Mouse (Mus musculus): Measurements from ENCODE around the gene Arfgef2. TPM values are rescaled to one million over a fixed set of nuclear protein-coding genes. Genes with fewer than 3 reads are reported as not detected.

The Arfgef2 gene
- total RNA-seq, 2 experiments from 2014 or later: 45.7 to 49.8 TPM

- intact Hi-C loops (cut with DNase I): no loop called here
- no peak for DNase-seq (ENCODE audit: low spot score in 2 of 2)
Observed at GRCm38 (mm10) chr2:166801436-166801835, 4.0 kb upstream of the Arfgef2 start.

GRCm38 (mm10) chr2:166803298-166803697, 2.1 kb upstream of the Arfgef2 start:
- intact Hi-C loops (cut with DNase I): no loop called here
- DNase-seq (ENCODE audit: low spot score in 2 of 2): no peak

GRCm38 (mm10) chr2:166806173-166806705, 851 bp downstream of the Arfgef2 start:
- intact Hi-C loops (cut with DNase I): loop anchor here (5.0 kb wide), 1 partner anchor 46 kb away; no protein-coding TSS in a partner anchor
- DNase-seq (ENCODE audit: low spot score in 2 of 2): no peak

GRCm38 (mm10) chr2:166806813-166807212, 1.4 kb downstream of the Arfgef2 start:
- no peak for DNase-seq (ENCODE audit: low spot score in 2 of 2)
- intact Hi-C loops (cut with DNase I): loop anchor here (5.0 kb wide), 1 partner anchor 45 kb away; no protein-coding TSS in a partner anchor

GRCm38 (mm10) chr2:166809499-166809898, 4.1 kb downstream of the Arfgef2 start:
- no peak for DNase-seq (ENCODE audit: low spot score in 2 of 2)
- intact Hi-C loops (cut with DNase I): loop anchor here (5.0 kb wide), 1 partner anchor 43 kb away; no protein-coding TSS in a partner anchor

- DNase-seq (ENCODE audit: low spot score in 2 of 2): no peak
- intact Hi-C loops (cut with DNase I): no loop called here
Observed at GRCm38 (mm10) chr2:166810821-166811220, 5.4 kb downstream of the Arfgef2 start.

- DNase-seq (ENCODE audit: low spot score in 2 of 2): no peak
- intact Hi-C loops (cut with DNase I): no loop called here
Observed at GRCm38 (mm10) chr2:166818463-166819143, 13.2 kb downstream of the Arfgef2 start.

- DNase-seq (ENCODE audit: low spot score in 2 of 2): no peak
- intact Hi-C loops (cut with DNase I): no loop called here
Observed at GRCm38 (mm10) chr2:166819849-166820248, 14.5 kb downstream of the Arfgef2 start.

GRCm38 (mm10) chr2:166820844-166821243, 15.5 kb downstream of the Arfgef2 start:
- intact Hi-C loops (cut with DNase I): no loop called here
- no peak for DNase-seq (ENCODE audit: low spot score in 2 of 2)

- intact Hi-C loops (cut with DNase I): no loop called here
- DNase-seq (ENCODE audit: low spot score in 2 of 2): no peak
Observed at GRCm38 (mm10) chr2:166821406-166821805, 16.0 kb downstream of the Arfgef2 start.

GRCm38 (mm10) chr2:166822119-166822826, 16.9 kb downstream of the Arfgef2 start:
- intact Hi-C loops (cut with DNase I): no loop called here

GRCm38 (mm10) chr2:166822901-166823300, 17.5 kb downstream of the Arfgef2 start:
- intact Hi-C loops (cut with DNase I): no loop called here
- DNase-seq (ENCODE audit: low spot score in 2 of 2): no peak

More at GRCm38 (mm10) chr2:166822119-166822826, 16.9 kb downstream of the Arfgef2 start:
- no peak for DNase-seq (ENCODE audit: low spot score in 2 of 2)

GRCm38 (mm10) chr2:166824386-166824785, 19.0 kb downstream of the Arfgef2 start:
- intact Hi-C loops (cut with DNase I): no loop called here
- no peak for DNase-seq (ENCODE audit: low spot score in 2 of 2)

GRCm38 (mm10) chr2:166824998-166825397, 19.6 kb downstream of the Arfgef2 start:
- intact Hi-C loops (cut with DNase I): no loop called here
- DNase-seq (ENCODE audit: low spot score in 2 of 2): no peak

- intact Hi-C loops (cut with DNase I): no loop called here
- DNase-seq (ENCODE audit: low spot score in 2 of 2): no peak
Observed at GRCm38 (mm10) chr2:166826491-166827224, 21.3 kb downstream of the Arfgef2 start.

- intact Hi-C loops (cut with DNase I): no loop called here
Observed at GRCm38 (mm10) chr2:166828306-166828705, 22.9 kb downstream of the Arfgef2 start.

GRCm38 (mm10) chr2:166830350-166830749, 25.0 kb downstream of the Arfgef2 start:
- no peak for DNase-seq (ENCODE audit: low spot score in 2 of 2)
- intact Hi-C loops (cut with DNase I): no loop called here

More at GRCm38 (mm10) chr2:166828306-166828705, 22.9 kb downstream of the Arfgef2 start:
- DNase-seq (ENCODE audit: low spot score in 2 of 2): peak; percentile 38 to 48

GRCm38 (mm10) chr2:166834091-166834490, 28.7 kb downstream of the Arfgef2 start:
- intact Hi-C loops (cut with DNase I): no loop called here
- DNase-seq (ENCODE audit: low spot score in 2 of 2): no peak

- no peak for DNase-seq (ENCODE audit: low spot score in 2 of 2)
- intact Hi-C loops (cut with DNase I): no loop called here
Observed at GRCm38 (mm10) chr2:166834796-166835195, 29.4 kb downstream of the Arfgef2 start.

- intact Hi-C loops (cut with DNase I): no loop called here
- no peak for DNase-seq (ENCODE audit: low spot score in 2 of 2)
Observed at GRCm38 (mm10) chr2:166835581-166835980, 30.2 kb downstream of the Arfgef2 start.

Data from left cerebral cortex, postnatal 14 days (tissue).